Mouse (Mus musculus): ENCODE data around the gene Ccdc65. TPM values are rescaled to one million over a fixed set of nuclear protein-coding genes. Genes with fewer than 3 reads are reported as not detected.
A peak's percentile ranks its signal among the peaks of the same experiment; 100 is the strongest.

Ccdc65 gene
- 0.06 TPM in 1 of 2 replicates, not detected in the other for polyA plus RNA-seq (2016; fragmentation: Nextera tagmentation; extraction: Ambion mirVana)

GRCm38 (mm10) chr15:98707766-98708372, at the start of gene Ccdc65:
Gene Ccdc65, plus strand, starts transcription at chr15:98708207.
- Histone ChIP-seq H3K4me2 (peak within 1 kb of the TSS; percentile 60), H3K9ac (no peak within 1 kb of the TSS), H3K27ac (no peak within 1 kb of the TSS), H3K4me1 (peaks cover 6% of the 10 kb centered on the region; the same call in 1 of the 2 replicates), H3K4me3 (peak within 1 kb of the TSS; percentile 32), H3K27me3 (replicated peaks) (peaks cover 66% of the 10 kb centered on the region), H3K9me3 (replicated peaks) (no peaks in the 10 kb centered on the region), H3K36me3 (no peaks in the 10 kb centered on the region)
- 18% methylated on average over 16 of the region's 16 CpGs for WGBS (ENCODE audit: insufficient replicate concordance)
- ATAC-seq, result no peak

DNA sequence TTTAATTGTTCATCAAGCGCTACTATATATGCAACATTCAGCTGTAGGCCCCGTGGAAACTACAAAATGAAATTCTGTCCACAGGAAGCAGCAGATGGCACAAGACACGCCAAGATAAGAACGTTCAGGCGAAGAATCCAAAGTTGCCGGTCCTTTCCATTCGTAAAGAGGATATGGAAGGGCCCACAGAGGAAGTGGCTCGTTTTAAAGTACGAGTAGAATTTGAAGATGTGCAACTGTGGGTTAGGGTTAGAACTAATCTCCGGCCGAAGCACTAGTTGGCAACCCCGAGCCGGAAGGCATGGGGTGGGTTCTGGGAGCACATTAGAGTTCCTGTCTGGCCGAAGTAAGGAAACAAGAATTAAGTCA, 45.8 kb upstream of the Ccdc65 start:
- peak; percentile 43 for ATAC-seq
- peaks cover 25% of the 10 kb centered on the region for H3K4me1 ChIP-seq
- under 1% methylated on average over 14 of the region's 14 CpGs for WGBS (ENCODE audit: insufficient replicate concordance)

GRCm38 (mm10) chr15:98662567-98663545, 45.2 kb upstream of the Ccdc65 start, which contains the start of gene Ddx23:
Gene Ddx23, minus strand, starts transcription at chr15:98662894.
- Histone ChIP-seq H3K4me3 (peak within 1 kb of the TSS; percentile 93), H3K27me3 (replicated peaks) (no peaks in the 10 kb centered on the region), H3K4me2 (peak within 1 kb of the TSS; percentile 85), H3K9ac (peak within 1 kb of the TSS; percentile 94), H3K4me1 (peaks cover 25% of the 10 kb centered on the region), H3K9me3 (replicated peaks) (no peaks in the 10 kb centered on the region), H3K27ac (peak within 1 kb of the TSS; percentile 93), H3K36me3 (peaks cover 32% of the 10 kb centered on the region)
- peak; percentile 95 for ATAC-seq
- 5% methylated on average over 48 of the region's 48 CpGs for WGBS (ENCODE audit: insufficient replicate concordance)

More for the DNA sequence above, 45.8 kb upstream of the Ccdc65 start:
- Histone ChIP-seq H3K4me3 (peak overlapping the region; percentile 93), H3K9ac (peak overlapping the region; percentile 94), H3K4me2 (peak overlapping the region; percentile 85), H3K9me3 (replicated peaks) (no peaks in the 10 kb centered on the region), H3K27ac (peak overlapping the region; percentile 93), H3K27me3 (replicated peaks) (no peaks in the 10 kb centered on the region), H3K36me3 (peaks cover 39% of the 10 kb centered on the region)

DNA sequence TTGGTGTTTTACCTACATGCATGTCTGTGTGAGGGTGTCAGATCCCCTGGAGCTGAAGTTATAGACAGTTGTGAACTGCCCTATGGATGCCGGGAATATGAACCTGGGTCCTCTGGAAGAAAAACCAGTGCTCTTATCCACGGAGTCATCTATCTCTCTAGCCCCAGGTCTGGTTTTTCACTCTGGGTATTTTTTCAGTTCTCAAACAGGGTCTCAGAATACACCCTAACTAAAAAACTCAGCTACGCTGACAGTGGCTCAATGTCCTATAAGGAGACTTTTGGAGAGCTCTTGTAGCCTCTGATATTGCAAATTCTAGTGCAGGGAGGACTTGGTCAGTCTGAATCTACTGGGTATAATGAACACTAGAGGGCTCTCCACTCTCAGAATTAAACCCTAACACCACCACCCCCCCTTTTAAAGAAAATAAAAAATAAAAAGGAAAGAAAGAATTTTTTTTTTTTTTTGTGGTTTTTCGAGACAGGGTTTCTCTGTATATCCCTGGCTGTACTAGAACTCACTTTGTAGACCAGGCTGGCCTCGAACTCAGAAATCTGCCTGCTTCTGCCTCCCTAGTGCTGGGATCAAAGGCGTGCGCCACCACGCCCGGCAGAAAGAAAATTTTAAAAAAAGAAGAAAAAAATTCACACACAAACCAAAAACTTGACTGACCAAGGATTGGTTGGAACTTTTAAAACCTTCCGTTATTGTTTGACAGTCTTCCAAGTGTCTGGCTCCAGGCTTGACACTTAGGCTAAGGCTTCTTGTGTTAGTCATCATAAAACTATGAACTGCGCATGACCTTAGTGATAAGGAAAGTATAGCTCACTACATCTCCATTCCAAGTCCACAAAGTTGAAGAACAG, 43.7 kb upstream of the Ccdc65 start:
- 0 out of 2 replicates have a peak, but pooled peaks cover 5% of the 10 kb centered on the region for H3K27me3 ChIP-seq (replicated peaks)
- 67% methylated on average over 11 of the region's 11 CpGs for WGBS (ENCODE audit: insufficient replicate concordance)
- H3K9ac ChIP-seq, result no peak overlapping the region
- H3K36me3 ChIP-seq, result peaks cover 18% of the 10 kb centered on the region
- H3K27ac ChIP-seq, result no peak overlapping the region
- no peak overlapping the region for H3K4me2 ChIP-seq
- H3K4me3 ChIP-seq, result no peak overlapping the region
- ATAC-seq, result no peak
- H3K9me3 ChIP-seq (replicated peaks), result no peaks in the 10 kb centered on the region
- H3K4me1 ChIP-seq, result peaks cover 25% of the 10 kb centered on the region

DNA sequence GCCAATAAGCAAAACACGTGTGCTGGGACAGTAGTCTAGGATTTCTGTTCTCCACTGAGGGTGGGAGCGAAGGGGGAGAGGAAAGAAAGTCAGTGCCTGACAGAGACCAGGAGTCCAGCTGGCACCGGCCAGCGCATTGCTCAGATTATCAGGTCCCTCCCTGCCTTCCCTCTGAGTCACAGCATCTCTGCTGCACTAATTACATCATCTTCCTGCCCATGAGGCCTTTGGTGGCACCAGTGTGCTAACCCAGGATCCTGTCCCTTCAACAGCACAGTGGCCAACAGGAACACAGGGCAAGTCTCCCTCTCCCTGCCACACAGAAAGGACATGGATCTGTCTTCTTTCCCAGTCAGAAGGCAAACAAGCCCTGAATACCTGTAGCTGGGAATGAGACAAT, 35.4 kb upstream of the Ccdc65 start:
- Histone ChIP-seq H3K4me3 (no peak overlapping the region), H3K9ac (no peak overlapping the region), H3K4me2 (no peak overlapping the region), H3K9me3 (replicated peaks) (no peaks in the 10 kb centered on the region), H3K27ac (no peak overlapping the region), H3K27me3 (replicated peaks) (peaks cover 72% of the 10 kb centered on the region), H3K36me3 (no peaks in the 10 kb centered on the region), H3K4me1 (peaks cover 20% of the 10 kb centered on the region)
- WGBS (ENCODE audit: insufficient replicate concordance), result 57% methylated on average over 4 of the region's 4 CpGs
- ATAC-seq, result no peak

DNA sequence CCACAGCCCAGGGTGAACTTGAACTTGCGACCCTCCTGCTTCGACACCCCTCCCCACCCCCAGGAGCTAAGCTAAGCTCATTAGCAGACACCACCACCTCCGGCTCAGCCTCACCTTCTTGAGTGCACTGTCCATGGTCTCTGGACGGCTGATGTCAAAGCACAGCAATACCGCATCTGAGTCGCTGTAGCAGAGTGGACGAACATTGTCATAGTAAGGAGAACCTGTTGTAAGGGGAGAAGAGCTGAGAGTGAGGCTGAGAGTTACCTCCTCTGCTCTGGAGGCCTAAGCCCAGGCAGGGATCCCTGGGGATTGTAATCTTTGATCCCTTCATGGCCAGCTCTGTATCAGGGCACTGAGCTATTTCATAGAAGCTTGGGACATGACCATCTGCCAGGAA, 34.3 kb upstream of the Ccdc65 start:
- Histone ChIP-seq H3K27ac (no peak overlapping the region), H3K36me3 (no peaks in the 10 kb centered on the region), H3K4me1 (peaks cover 21% of the 10 kb centered on the region), H3K9me3 (replicated peaks) (no peaks in the 10 kb centered on the region), H3K4me2 (no peak overlapping the region), H3K9ac (no peak overlapping the region), H3K27me3 (replicated peaks) (peaks cover 83% of the 10 kb centered on the region), H3K4me3 (no peak overlapping the region)
- no peak for ATAC-seq
- WGBS (ENCODE audit: insufficient replicate concordance), result 61% methylated on average over 7 of the region's 7 CpGs

DNA sequence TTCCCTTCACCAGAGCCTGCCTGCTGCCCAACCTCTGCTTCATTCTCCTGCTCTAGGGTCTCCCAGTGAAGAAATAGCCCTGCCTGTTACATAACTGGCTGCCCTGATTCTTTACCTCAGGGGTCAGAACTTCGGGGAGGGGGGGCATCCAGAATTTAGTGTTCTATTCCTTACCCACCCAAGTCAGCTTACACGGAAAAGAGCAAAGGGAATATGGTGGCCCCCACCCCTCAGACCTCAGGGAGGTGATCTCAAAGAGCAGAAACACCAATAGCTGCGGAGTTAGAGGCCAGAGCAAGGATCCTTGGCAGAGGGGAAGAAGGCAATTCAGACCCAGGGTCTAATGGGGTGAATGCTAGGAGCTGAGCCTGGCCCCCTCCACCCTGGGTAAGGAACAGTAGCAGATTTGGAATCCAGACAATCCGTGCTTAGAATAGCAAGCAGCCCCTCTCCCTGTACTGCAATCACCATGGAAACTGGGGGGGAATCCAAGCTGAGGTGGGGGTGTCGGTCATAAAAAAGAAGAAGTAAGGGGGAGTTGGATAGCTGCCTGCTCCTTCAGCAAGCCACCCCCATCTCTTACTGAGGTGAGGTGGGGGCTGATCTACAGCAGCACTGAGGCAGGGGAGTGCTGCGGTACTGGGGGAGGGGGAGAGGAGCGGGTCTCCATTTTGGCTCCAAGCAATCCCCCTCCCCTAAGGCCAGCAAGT, 33.6 kb upstream of the Ccdc65 start:
- Histone ChIP-seq H3K9me3 (replicated peaks) (no peaks in the 10 kb centered on the region), H3K4me2 (no peak overlapping the region), H3K36me3 (no peaks in the 10 kb centered on the region), H3K4me1 (peaks cover 21% of the 10 kb centered on the region), H3K4me3 (no peak overlapping the region), H3K9ac (no peak overlapping the region), H3K27ac (no peak overlapping the region), H3K27me3 (replicated peaks) (peaks cover 85% of the 10 kb centered on the region)
- 29% methylated on average over 7 of the region's 7 CpGs for WGBS (ENCODE audit: insufficient replicate concordance)
- ATAC-seq, result no peak

GRCm38 (mm10) chr15:98674994-98675545, 32.9 kb upstream of the Ccdc65 start:
- no peak overlapping the region for H3K27ac ChIP-seq
- 27% methylated on average over 11 of the region's 11 CpGs for WGBS (ENCODE audit: insufficient replicate concordance)
- no peak overlapping the region for H3K4me3 ChIP-seq
- H3K4me2 ChIP-seq, result no peak overlapping the region
- H3K4me1 ChIP-seq, result peaks cover 21% of the 10 kb centered on the region
- H3K9me3 ChIP-seq (replicated peaks), result no peaks in the 10 kb centered on the region
- H3K9ac ChIP-seq, result no peak overlapping the region
- H3K36me3 ChIP-seq, result no peaks in the 10 kb centered on the region
- no peak for ATAC-seq
- peaks cover 87% of the 10 kb centered on the region for H3K27me3 ChIP-seq (replicated peaks)

DNA sequence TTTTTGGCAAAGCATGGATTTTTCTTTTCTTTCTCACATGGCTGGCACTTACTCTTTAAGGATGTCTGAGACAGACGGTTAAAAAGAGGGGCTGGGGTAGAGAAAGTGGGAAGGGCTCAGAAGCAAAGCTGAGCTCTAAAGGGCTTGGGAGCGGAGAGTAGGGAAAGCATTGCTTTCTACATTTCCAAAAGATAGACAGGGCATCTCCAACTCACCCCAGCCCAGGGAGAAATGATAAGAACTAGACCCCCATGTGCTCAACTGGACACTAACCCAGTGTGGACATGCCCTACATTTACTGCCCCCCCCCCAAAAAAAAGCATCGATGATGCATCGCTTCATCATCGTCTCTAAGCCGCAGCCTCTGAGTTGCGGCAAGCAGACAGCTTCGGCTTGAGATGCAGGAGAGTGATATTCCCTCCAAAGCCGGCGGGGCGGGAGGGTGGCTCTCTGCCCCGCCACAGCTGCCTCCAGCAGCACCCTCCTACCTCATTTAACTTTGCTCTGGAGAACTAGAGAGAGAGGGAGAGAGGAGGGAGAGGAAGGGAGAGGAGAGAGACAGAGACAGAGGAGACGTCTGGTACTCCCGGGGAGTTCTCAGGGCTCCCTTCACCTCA, 32.3 kb upstream of the Ccdc65 start:
- no peak overlapping the region for H3K4me2 ChIP-seq
- H3K4me1 ChIP-seq, result peaks cover 21% of the 10 kb centered on the region
- no peak overlapping the region for H3K4me3 ChIP-seq
- H3K9ac ChIP-seq, result no peak overlapping the region
- no peak for ATAC-seq
- 6% methylated on average over 14 of the region's 14 CpGs for WGBS (ENCODE audit: insufficient replicate concordance)
- H3K27me3 ChIP-seq (replicated peaks), result peaks cover 80% of the 10 kb centered on the region
- H3K36me3 ChIP-seq, result no peaks in the 10 kb centered on the region
- H3K27ac ChIP-seq, result no peak overlapping the region
- H3K9me3 ChIP-seq (replicated peaks), result no peaks in the 10 kb centered on the region

GRCm38 (mm10) chr15:98676471-98676870, 31.5 kb upstream of the Ccdc65 start:
- peaks cover 23% of the 10 kb centered on the region for H3K4me1 ChIP-seq
- no peaks in the 10 kb centered on the region for H3K9me3 ChIP-seq (replicated peaks)
- peak overlapping the region; percentile 75 for H3K4me2 ChIP-seq
- ATAC-seq, result no peak
- H3K27me3 ChIP-seq (replicated peaks), result peaks cover 85% of the 10 kb centered on the region
- no peaks in the 10 kb centered on the region for H3K36me3 ChIP-seq
- H3K27ac ChIP-seq, result no peak overlapping the region
- 8% methylated on average over 9 of the region's 9 CpGs for WGBS (ENCODE audit: insufficient replicate concordance)
- no peak overlapping the region for H3K9ac ChIP-seq
- H3K4me3 ChIP-seq, result peak overlapping the region; percentile 46
